Mouse (Mus musculus): ENCODE data around the gene Olfr693.

DNA sequence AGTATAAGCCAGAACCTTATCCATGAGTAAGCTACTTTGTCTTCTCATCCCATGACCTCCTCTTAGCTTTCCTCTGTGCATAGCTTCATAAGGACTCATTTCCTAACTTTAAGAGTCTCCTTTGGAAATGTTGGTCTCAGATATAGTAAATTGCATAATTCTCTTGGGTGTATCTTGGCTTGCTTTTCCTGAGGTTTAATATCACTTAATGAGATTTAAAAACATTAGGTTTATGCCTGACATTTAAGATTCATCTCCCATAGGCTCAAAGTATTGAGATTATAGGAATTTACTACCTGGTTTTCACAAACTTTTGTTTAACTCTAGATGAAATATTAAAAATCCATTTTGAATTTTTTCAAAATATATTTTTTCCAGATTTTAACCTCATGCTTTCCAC is 35.9 kb upstream of the Olfr693 start, which contains the start of gene Olfr695:
- no peak for TF ChIP-seq POLR2A (IDR thresholded peaks at IDR 0.05; ENCODE audit: borderline replicate concordance, low read depth, low read length)
- TF ChIP-seq CTCF (IDR thresholded peaks at IDR 0.05; ENCODE audit: low read depth, low read length) = no peak
